Mouse (Mus musculus) left cerebral cortex, postnatal 14 days (tissue): Measurements from ENCODE around the gene Ggta1. TPM values are rescaled to one million over a fixed set of nuclear protein-coding genes. Genes with fewer than 3 reads are reported as not detected.
"Not testable (repeated sequence)": the region's sequence is repeated elsewhere in the genome, so short reads cannot be mapped to it uniquely, and the experiment has no call there.

Experiments
- DNase-seq, 2 experiments: peaks; one replicate each; pipeline ENCODE4 v3.0.0; 2021 to 2022; ENCODE audit warnings: low spot score in 2 of 2, mixed read lengths in 1 of 2
- intact Hi-C: fragments of 180-260 bp; cut with DNase I; formaldehyde crosslinking; loops from one replicate; pipeline ENCODE4 v1.15.1; 2025
- total RNA-seq, 2 experiments: library from RNA; stranded (reverse); gene quantifications; 2 replicates each; pipeline ENCODE4 v1.2.3; 2021

The Ggta1 gene
- total RNA-seq, 2 experiments from 2014 or later = 2.9 to 3.5 TPM

DNA sequence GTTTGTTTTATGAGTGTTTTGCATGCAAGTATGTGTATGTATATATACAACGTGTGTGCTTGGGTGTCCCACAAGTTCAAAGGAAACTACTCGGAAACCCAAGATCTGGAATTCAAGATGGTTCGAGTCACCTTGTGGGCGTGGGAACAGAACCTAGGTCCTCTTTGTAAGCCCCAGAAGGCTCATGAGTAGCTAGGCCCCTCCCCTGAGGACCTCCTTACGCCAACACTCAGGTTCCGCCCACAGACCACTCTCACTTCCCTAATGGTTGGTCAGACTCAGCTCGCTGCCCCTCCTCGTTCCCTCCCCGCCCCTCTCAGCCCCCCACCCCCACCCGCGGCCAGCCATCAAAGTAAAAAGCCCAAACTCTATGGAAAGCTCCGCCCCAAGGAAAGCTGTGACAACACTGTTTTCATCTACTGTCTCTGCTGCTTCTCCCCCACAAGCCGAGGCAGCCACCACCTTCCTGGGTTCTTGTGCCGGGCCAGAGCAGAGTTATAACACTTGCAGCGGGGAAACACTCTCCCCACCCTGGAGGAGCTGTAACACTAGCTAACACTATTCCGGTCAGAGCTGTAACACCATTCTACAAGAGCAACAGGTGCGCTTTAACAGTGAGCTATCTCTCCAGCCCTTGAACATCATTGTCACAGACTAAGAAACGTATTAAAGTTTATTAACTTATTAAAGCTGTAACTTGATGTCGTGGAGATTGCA lies 499 bp upstream of the Ggta1 start:
- intact Hi-C loops = no loop called here
- DNase-seq = peak; percentile 37 to 40

DNA sequence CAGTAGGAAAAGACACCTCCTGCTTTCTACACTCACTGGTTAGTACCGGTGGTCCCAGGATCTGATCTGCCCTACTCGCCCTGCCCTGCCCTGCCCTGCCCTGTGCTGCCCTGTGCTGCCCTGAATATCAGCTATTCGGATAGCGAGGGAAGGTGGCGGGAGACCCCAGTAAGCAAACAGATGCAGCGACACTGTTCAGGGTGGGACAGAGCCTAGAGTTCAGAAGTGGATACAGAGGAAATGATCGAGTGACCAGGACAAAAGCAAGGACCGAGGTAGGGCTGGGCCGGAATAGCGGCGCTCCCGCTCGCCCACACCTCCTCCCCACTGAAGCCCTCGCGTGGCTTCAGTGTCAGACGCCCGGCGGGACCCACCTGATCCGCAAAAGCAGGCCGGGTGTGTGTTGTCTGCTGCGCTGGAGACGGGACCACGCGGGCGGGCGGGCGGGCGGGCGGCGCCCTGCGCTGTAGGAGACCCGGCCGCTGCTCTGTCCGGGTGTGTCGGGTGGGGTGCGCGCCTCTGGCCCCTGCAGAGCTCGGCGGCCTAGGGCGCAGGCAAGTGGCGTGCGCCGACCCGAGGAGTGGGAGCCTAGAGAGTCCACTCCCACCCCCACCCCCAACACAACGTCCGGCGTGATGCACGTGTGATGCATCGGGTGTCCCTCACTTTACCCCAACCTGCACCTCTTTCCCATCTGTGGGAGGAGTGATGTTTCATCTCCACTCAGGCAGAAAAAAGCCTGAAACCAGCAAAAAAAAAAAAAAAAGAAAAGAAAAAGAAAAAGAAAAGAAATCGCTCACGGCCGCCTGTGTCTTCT lies 852 bp downstream of the Ggta1 start:
- no peak for DNase-seq
- intact Hi-C loops = no loop called here

DNA sequence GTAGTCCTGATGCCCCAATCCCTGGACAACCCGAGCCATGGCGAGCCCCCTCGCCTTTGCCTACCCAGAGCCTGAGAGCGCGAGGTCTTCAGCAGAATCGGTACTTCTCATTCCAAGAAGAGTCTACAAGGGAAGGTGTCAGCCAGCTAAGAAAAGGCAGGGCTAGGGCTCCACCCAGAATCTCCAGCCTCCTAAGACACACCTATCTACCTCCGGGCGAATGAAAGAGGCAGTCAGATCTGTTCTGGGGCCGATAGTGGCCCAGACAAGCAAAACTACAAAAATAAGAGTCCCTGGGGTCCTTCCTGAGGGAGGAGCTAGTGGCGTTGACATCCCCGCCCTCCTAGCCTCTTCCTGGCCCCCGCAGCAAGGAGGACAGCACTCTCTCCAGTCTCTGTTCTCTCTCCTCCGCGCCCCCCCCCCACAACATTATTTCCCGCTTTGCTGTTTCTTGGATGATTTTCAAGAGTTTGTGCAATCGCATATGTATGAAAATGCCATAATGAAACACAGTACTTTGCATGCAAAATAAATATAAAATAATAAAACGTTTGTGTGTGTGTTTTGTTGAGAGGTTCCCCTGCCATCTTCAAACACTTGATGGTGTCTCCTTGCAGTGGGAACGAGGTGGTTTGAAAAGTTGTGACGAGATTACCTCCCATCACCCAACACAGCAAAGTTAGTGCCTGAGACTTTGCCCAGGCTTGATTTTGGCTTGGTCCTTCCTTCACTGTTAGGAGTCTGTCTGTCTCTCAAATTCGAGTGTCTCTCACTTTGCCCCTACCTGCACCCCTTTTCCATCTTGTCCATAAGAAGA lies 1.7 kb downstream of the Ggta1 start:
- intact Hi-C loops = no loop called here
- no peak for DNase-seq

GRCm38 (mm10) chr2:35460378-35460880 lies 2.6 kb downstream of the Ggta1 start:
- intact Hi-C loops = no loop called here

GRCm38 (mm10) chr2:35459316-35459715 lies 3.7 kb downstream of the Ggta1 start:
- DNase-seq = no peak

More at GRCm38 (mm10) chr2:35460378-35460880, 2.6 kb downstream of the Ggta1 start:
- DNase-seq = no peak

DNA sequence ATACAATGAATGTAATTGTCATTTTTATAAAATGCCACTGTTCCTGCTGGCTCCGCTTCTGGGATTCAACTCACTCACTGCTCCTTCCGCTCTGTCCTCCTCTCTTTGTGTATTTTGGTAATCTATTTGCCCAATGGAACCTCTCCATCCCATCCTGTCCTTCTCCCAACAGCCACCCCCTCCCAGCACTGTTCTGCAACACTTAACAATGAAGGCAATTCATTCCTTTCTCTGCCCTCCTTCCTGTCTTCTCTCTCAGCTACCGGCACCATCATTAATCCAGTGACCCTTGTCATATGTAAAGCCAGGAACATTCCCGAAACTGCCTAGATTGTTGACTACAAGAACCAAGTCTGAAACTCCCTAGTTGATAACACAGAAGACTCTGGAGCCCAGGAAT lies 4.6 kb downstream of the Ggta1 start:
- intact Hi-C loops = no loop called here
- no peak for DNase-seq

More at GRCm38 (mm10) chr2:35459316-35459715, 3.7 kb downstream of the Ggta1 start:
- intact Hi-C loops = no loop called here

DNA sequence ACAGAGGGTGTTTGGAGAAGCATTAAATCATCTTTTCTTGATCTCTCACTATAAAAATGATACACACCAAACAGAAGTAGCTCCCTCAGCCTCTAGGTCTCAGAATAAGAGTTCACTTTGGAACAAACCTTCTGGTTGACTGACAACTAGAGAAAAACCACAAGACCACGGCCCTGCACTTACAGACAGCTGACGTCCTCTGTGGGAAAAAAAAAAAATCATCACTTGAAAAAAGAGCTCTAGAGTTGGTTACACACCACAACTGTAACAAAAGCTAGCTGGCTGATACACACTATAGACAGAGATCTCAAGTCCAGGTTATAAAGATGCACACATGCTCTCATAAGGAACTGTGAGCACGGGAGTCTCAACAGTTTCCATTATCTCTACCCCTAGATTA lies 9.3 kb downstream of the Ggta1 start:
- intact Hi-C loops = no loop called here
- no peak for DNase-seq

GRCm38 (mm10) chr2:35452695-35453094 lies 10.3 kb downstream of the Ggta1 start:
- intact Hi-C loops, DNase-seq: not testable (repeated sequence)

GRCm38 (mm10) chr2:35451484-35452050 lies 11.5 kb downstream of the Ggta1 start:
- DNase-seq = no peak
- intact Hi-C loops = no loop called here

DNA sequence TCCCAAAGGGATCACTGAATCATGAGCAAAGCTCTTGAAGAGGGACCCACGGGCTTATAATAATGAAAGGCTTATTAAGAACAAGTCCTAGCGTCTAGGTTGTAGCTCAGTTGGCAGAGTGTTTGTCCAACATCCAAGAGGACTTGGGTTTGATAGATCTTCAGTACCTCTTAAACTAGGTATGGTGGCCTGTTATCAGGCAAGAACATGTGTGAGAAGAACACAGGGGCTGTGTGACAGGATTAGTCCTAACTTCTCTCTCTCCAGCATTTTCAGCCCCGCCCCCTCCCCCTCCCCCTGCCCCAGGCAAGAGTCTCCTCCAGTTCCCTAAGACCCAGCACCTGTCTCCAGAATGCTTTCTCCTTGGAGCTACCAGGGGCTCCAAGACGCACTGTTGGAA lies 12.2 kb downstream of the Ggta1 start:
- intact Hi-C loops = no loop called here
- no peak for DNase-seq

GRCm38 (mm10) chr2:35449687-35450622 lies 13.1 kb downstream of the Ggta1 start:
- DNase-seq = peak; percentile 19 to 40
- intact Hi-C loops = no loop called here

DNA sequence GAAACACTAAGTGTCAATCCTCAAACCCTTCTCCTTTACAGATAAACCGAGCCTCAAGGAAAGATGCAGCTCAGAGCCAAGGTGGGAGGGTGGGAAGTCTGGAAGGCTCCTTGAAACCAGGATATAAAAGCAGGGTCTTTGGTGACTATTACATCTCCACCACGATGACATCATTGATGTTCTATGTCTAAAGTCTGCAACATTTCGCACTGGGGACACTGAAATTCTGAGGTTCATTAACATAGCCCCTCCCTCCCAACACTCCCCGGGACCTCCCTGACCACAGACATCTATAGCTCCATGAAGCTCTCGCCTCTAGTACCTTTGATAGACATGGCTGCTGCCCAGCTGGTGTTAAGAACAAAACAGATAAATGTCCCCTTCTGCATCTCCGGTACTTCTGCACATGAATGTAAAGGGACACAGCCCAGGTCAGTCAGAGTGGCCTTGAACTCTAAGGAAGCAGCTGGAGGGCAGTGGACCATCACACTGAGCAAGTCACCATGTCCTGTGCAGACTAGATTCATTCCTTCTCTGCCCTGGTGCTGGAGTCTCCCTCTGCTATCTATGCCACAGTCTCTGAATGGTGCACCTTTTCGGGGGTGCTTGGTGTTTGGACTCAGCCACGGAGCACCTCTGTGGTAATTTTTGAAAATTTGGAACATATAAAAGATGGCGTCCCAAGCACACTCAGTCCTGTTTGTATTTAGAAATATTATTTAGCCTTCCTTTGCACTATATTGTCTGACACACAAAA lies 13.9 kb downstream of the Ggta1 start:
- intact Hi-C loops = no loop called here
- DNase-seq = no peak

- intact Hi-C loops = no loop called here
- DNase-seq = no peak
Observed at GRCm38 (mm10) chr2:35448215-35448913, 14.7 kb downstream of the Ggta1 start.

- DNase-seq = no peak
- intact Hi-C loops = no loop called here
Observed at GRCm38 (mm10) chr2:35447453-35447852, 15.6 kb downstream of the Ggta1 start.

- no peak for DNase-seq
- intact Hi-C loops = no loop called here
Observed at GRCm38 (mm10) chr2:35446798-35447197, 16.2 kb downstream of the Ggta1 start.

DNA sequence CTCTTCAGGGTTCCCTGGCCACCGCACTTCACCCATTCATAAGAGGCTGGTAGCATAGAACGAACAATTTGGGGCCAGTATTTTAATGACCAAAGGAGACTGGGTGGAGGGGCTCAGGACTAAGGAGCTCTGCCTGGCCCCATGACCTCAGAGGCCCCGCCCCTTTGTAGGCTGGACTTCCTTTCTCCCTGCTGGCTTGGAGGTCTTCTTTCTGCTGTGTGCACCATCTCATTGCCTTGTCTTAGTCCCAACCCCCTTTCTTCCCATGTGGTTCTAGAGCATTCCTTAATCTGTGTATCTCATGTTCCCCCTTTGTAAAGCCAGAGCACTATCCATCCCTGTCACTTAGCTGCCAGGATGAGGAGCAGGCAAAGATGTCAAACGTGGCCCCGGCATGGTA lies 16.7 kb downstream of the Ggta1 start:
- DNase-seq = no peak
- intact Hi-C loops = no loop called here

GRCm38 (mm10) chr2:35445610-35446009 lies 17.4 kb downstream of the Ggta1 start:
- no peak for DNase-seq
- intact Hi-C loops = no loop called here
